Mouse (Mus musculus): Measurements from ENCODE around the gene Akr1cl. TPM values are rescaled to one million over a fixed set of nuclear protein-coding genes. Genes with fewer than 3 reads are reported as not detected.

Akr1cl gene
- total RNA-seq, 2 experiments from 2014 or later, result not detected

GRCm38 (mm10) chr1:65005575-65005974 is 27.0 kb downstream of the Akr1cl start:
- intact Hi-C loops (cut with DNase I; ENCODE audit: low total_unique reads), result loop anchor here (5.0 to 10.0 kb wide), 2 partner anchors 288 to 1351 kb away; no protein-coding TSS in a partner anchor
- DNase-seq, result no peak

DNA sequence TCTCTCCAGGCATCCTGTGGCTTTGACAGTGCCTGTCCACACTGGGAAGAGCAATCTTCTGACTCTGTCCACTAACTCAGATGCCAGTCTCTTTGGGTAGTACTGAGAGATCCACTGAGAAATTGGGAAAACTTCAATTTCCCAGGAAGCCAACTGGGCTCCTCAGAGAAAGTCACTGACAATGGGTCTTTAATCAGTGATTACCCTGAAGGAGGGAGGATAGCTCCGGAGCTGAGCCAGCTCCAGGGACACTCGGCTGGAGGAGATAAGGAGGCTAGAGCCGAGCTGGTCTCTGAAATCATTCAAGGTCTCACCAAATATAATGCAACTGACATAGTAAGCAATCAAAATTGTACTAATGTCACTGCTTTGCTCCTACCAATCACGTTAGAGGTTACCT is 28.0 kb downstream of the Akr1cl start:
- intact Hi-C loops (cut with DNase I; ENCODE audit: low total_unique reads), result loop anchor here (10.0 kb wide), 1 partner anchor 1350 kb away; no protein-coding TSS in a partner anchor
- DNase-seq, result no peak

GRCm38 (mm10) chr1:64993206-64993605 is 39.4 kb downstream of the Akr1cl start:
- DNase-seq, result no peak
- intact Hi-C loops (cut with DNase I; ENCODE audit: low total_unique reads), result no loop called here

DNA sequence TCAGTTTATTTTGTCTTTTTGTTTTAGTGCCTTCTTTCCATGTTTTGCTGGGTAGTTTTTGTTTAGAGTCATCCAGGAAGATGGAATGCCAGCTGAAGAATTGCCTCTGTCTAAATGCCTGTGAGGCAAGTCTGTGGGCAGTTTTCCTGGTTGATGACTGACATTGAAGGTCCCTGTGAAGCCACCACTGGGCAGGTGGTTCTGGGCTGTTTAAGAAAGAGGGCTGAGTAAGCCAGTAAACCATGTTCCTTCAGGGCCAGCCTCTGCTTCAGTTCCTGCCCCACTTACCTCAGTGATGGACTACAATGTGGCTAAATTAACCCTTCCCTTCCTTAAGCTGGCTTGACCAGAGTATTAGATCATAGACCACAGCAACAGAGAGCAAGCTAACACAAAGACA is 44.4 kb downstream of the Akr1cl start:
- intact Hi-C loops (cut with DNase I; ENCODE audit: low total_unique reads), result no loop called here
- no peak for DNase-seq

GRCm38 (mm10) chr1:64986120-64986519 is 46.4 kb downstream of the Akr1cl start:
- DNase-seq, result peak; percentile 18
- intact Hi-C loops (cut with DNase I; ENCODE audit: low total_unique reads), result no loop called here

DNA sequence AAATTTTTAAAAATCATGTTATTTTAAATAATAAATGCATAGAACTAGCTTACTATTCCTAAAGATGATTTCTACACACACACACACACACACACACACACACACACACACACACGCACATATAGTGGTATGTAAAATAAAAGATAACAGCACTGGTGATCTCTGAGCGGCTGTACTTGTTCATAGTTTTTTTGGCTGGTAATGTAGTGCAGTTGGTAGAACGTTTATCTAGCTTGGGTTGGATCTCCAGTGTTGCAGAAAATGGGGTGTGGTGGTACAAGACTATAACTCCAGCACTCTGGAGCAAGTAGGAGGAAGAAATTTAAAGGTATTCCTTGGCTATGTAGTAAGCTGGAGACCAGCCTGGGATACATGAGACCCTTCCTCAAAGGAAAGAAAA is 49.3 kb downstream of the Akr1cl start:
- DNase-seq, result no peak

GRCm38 (mm10) chr1:64978321-64978799 is 54.2 kb downstream of the Akr1cl start:
- DNase-seq, result no peak
- intact Hi-C loops (cut with DNase I; ENCODE audit: low total_unique reads), result no loop called here

More for the DNA sequence above, 49.3 kb downstream of the Akr1cl start:
- intact Hi-C loops (cut with DNase I; ENCODE audit: low total_unique reads), result no loop called here

DNA sequence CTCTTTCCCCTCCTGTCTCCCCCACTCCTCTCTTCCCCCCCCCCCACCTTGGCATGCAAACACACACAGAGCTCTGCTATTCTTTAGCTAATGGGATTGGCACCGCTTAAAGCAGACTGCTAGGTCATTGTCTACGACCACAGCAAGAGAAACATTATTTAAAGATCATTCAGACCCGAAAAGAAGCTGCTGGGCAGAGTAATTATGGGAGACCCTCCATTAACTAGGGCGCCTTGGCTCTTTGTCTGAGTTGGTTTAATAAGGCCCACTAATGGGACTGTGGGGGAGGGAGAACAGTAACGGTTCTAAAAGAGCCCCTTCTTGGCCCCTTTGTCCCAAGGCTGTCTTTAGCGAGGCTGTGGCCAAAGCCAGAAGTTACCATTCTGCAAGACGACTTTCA is 57.2 kb downstream of the Akr1cl start:
- intact Hi-C loops (cut with DNase I; ENCODE audit: low total_unique reads), result no loop called here
- DNase-seq, result no peak

- intact Hi-C loops (cut with DNase I; ENCODE audit: low total_unique reads), result no loop called here
Observed at GRCm38 (mm10) chr1:64970685-64971084, 61.9 kb downstream of the Akr1cl start.

More at GRCm38 (mm10) chr1:64970685-64971084, 61.9 kb downstream of the Akr1cl start:
- DNase-seq, result no peak

Other genes with a start within 250 kb of the Akr1cl start
- 1 to 10 TPM; 3.9 to 5.1 TPM for gene Plekhm3, start 75.9 kb downstream of the Akr1cl start, total RNA-seq (2021)
- not detected for gene Cryge, start 18.4 kb upstream of the Akr1cl start, total RNA-seq (2021)
- gene Crygd, start 30.7 kb upstream of the Akr1cl start, total RNA-seq (2021), result not detected
- not detected for gene Crygc, start 40.9 kb upstream of the Akr1cl start, total RNA-seq (2021)
- gene Crygb, start 49.5 kb upstream of the Akr1cl start, total RNA-seq (2021), result not detected
- not detected for gene Cryga, start 70.6 kb upstream of the Akr1cl start, total RNA-seq (2021)
- not detected for gene Gm28845, start 86.8 kb upstream of the Akr1cl start, total RNA-seq (2021)
- not detected for gene D630023F18Rik, start 90.5 kb upstream of the Akr1cl start, total RNA-seq (2021)
- gene Idh1, start 153.7 kb upstream of the Akr1cl start, total RNA-seq (2021), result 10 to 100 TPM; 39.9 to 51.1 TPM
- 1 to 10 TPM; 8.5 to 8.9 TPM for gene Pikfyve, start 153.9 kb upstream of the Akr1cl start, total RNA-seq (2021)
- gene Pth2r, start 249.3 kb upstream of the Akr1cl start, total RNA-seq (2021), result not detected

Measured in gastrocnemius, postnatal 14 days (tissue).